Mouse (Mus musculus): ENCODE measurements at regions not wholly inside any gene's neighbourhood (a gene's known extent, or its start where the extent isn't known, plus 50 kb on each side); places are given as distances from the start of the nearest gene placed in this dataset.

- in situ Hi-C loops (cut with MboI; ENCODE audit: unreplicated experiment in 2 of 2): no loop called here
Observed at GRCm38 (mm10) chr5:119131461-119131860, 539.0 kb upstream of the Tbx3 start.

GRCm38 (mm10) chr5:119133378-119133777 is 537.1 kb upstream of the Tbx3 start:
- in situ Hi-C loops (cut with MboI; ENCODE audit: unreplicated experiment in 2 of 2): no loop called here

GRCm38 (mm10) chr5:119136916-119137315 is 533.6 kb upstream of the Tbx3 start:
- in situ Hi-C loops (cut with MboI; ENCODE audit: unreplicated experiment in 2 of 2): no loop called here

- in situ Hi-C loops (cut with MboI; ENCODE audit: unreplicated experiment in 2 of 2): no loop called here
Observed at GRCm38 (mm10) chr5:119137409-119137808, 533.1 kb upstream of the Tbx3 start.

GRCm38 (mm10) chr5:119137821-119138221 is 532.6 kb upstream of the Tbx3 start:
- in situ Hi-C loops (cut with MboI; ENCODE audit: unreplicated experiment in 2 of 2): no loop called here

- in situ Hi-C loops (cut with MboI; ENCODE audit: unreplicated experiment in 2 of 2): no loop called here
Observed at GRCm38 (mm10) chr5:119138293-119138692, 532.2 kb upstream of the Tbx3 start.

- in situ Hi-C loops (cut with MboI; ENCODE audit: unreplicated experiment in 2 of 2): no loop called here
Observed at GRCm38 (mm10) chr5:119139336-119139735, 531.1 kb upstream of the Tbx3 start.

GRCm38 (mm10) chr5:119139816-119140215 is 530.7 kb upstream of the Tbx3 start:
- in situ Hi-C loops (cut with MboI; ENCODE audit: unreplicated experiment in 2 of 2): no loop called here

GRCm38 (mm10) chr5:119143411-119143810 is 527.1 kb upstream of the Tbx3 start:
- in situ Hi-C loops (cut with MboI; ENCODE audit: unreplicated experiment in 2 of 2): no loop called here

- in situ Hi-C loops (cut with MboI; ENCODE audit: unreplicated experiment in 2 of 2): no loop called here
Observed at GRCm38 (mm10) chr5:119149389-119150185, 520.9 kb upstream of the Tbx3 start.

GRCm38 (mm10) chr5:119153086-119153485 is 517.4 kb upstream of the Tbx3 start:
- in situ Hi-C loops (cut with MboI; ENCODE audit: unreplicated experiment in 2 of 2): no loop called here

- in situ Hi-C loops (cut with MboI; ENCODE audit: unreplicated experiment in 2 of 2): no loop called here
Observed at GRCm38 (mm10) chr5:119156638-119157037, 513.8 kb upstream of the Tbx3 start.

- in situ Hi-C loops (cut with MboI; ENCODE audit: unreplicated experiment in 2 of 2): no loop called here
Observed at GRCm38 (mm10) chr5:119158171-119158570, 512.3 kb upstream of the Tbx3 start.

GRCm38 (mm10) chr5:119162132-119162675 is 508.3 kb upstream of the Tbx3 start:
- in situ Hi-C loops (cut with MboI; ENCODE audit: unreplicated experiment in 2 of 2): no loop called here

- in situ Hi-C loops (cut with MboI; ENCODE audit: unreplicated experiment in 2 of 2): no loop called here
Observed at GRCm38 (mm10) chr5:119167718-119168117, 502.8 kb upstream of the Tbx3 start.

GRCm38 (mm10) chr5:119169274-119169673 is 501.2 kb upstream of the Tbx3 start:
- in situ Hi-C loops (cut with MboI; ENCODE audit: unreplicated experiment in 2 of 2): no loop called here

- in situ Hi-C loops (cut with MboI; ENCODE audit: unreplicated experiment in 2 of 2): no loop called here
Observed at GRCm38 (mm10) chr5:119171626-119172025, 498.8 kb upstream of the Tbx3 start.

- in situ Hi-C loops (cut with MboI; ENCODE audit: unreplicated experiment in 2 of 2): no loop called here
Observed at GRCm38 (mm10) chr5:119178805-119179204, 491.7 kb upstream of the Tbx3 start.

GRCm38 (mm10) chr5:119183545-119184047 is 486.9 kb upstream of the Tbx3 start:
- in situ Hi-C loops (cut with MboI; ENCODE audit: unreplicated experiment in 2 of 2): no loop called here

- in situ Hi-C loops (cut with MboI; ENCODE audit: unreplicated experiment in 2 of 2): no loop called here
Observed at GRCm38 (mm10) chr5:119186611-119187010, 483.9 kb upstream of the Tbx3 start.

GRCm38 (mm10) chr5:119188476-119188875 is 482.0 kb upstream of the Tbx3 start:
- in situ Hi-C loops (cut with MboI; ENCODE audit: unreplicated experiment in 2 of 2): no loop called here
